Mouse (Mus musculus) liver, embryonic 14 days (tissue): Measurements from ENCODE around the gene Cul5. TPM values are rescaled to one million over a fixed set of nuclear protein-coding genes. Genes with fewer than 3 reads are reported as not detected.

Experiments
- polyA plus RNA-seq: library from polyadenylated mRNA; depleted of rRNA; stranded (reverse); fragments of >200 nt; gene quantifications from 2 replicates; pipeline ENCODE4 v1.2.3, GENCODE M21; 2012; rRNA removed

The Cul5 gene
- 4.4 and 5.2 TPM in 2 replicates for polyA plus RNA-seq

GRCm38 (mm10) chr9:53669680-53670219 is at the start of gene Cul5:
Gene Cul5 (minus strand): TSS chr9:53670014.

GRCm38 (mm10) chr9:53705992-53706696 is 36.3 kb upstream of the Cul5 start, which contains the start of gene Rab39:
Gene Rab39 (minus strand): TSS chr9:53706232.

GRCm38 (mm10) chr9:53609968-53610781 is 59.6 kb downstream of the Cul5 start, which contains the start of gene Acat1:
Gene Acat1 (minus strand): TSS chr9:53610382.

Other genes with a start within 250 kb of the Cul5 start
- 3.1 and 3.4 TPM in 2 replicates for gene Atm, start 133.3 kb downstream of the Cul5 start, polyA plus RNA-seq
- gene Npat, start 133.0 kb downstream of the Cul5 start, polyA plus RNA-seq = 5.3 and 6.5 TPM in 2 replicates
- 54.2 and 60.5 TPM in 2 replicates for gene Acat1, start 59.6 kb downstream of the Cul5 start, polyA plus RNA-seq
- gene Rab39, start 36.2 kb upstream of the Cul5 start, polyA plus RNA-seq = 0.29 and 0.38 TPM in 2 replicates
- 0.15 and 0.22 TPM in 2 replicates for gene Slc35f2, start 101.5 kb upstream of the Cul5 start, polyA plus RNA-seq
- gene Sln, start 180.2 kb upstream of the Cul5 start, polyA plus RNA-seq = 0.03 and 1.2 TPM in 2 replicates